Mouse (Mus musculus) intestine, postnatal 0 days (tissue): ENCODE measurements around the gene Dhx40. TPM values are rescaled to one million over a fixed set of nuclear protein-coding genes. Genes with fewer than 3 reads are reported as not detected.
A peak's percentile ranks its signal among the peaks of the same experiment; 100 is the strongest.

Experiments
- ATAC-seq: fragments of 200-750 bp; cut with Nextera tagmentation; 2 replicates; pipeline ENCODE4 v1.8.0; 2017; ENCODE audit warnings: mild to moderate bottlenecking, moderate TSS enrichment, moderate library complexity
- H3K27ac ChIP-seq: fragments of 300-500 bp; sonication (generic); 2 replicates; pipeline ENCODE4 v1.5.1; 2014; ENCODE audit warnings: mild to moderate bottlenecking, low read depth, low read length, moderate library complexity
- H3K27me3 ChIP-seq: fragments of 300-500 bp; sonication (generic); replicated peaks from 2 replicates; pipeline ENCODE4 v1.6.1; 2014; ENCODE audit warnings: low read length, mixed read lengths; ENCODE audit not compliant: control insufficient read depth, insufficient read depth
- H3K36me3 ChIP-seq: fragments of 300-500 bp; sonication (generic); 2 replicates; pipeline ENCODE4 v1.6.1; 2014; ENCODE audit warnings: mild to moderate bottlenecking, moderate library complexity; ENCODE audit not compliant: control insufficient read depth, insufficient read depth
- H3K4me1 ChIP-seq: fragments of 300-500 bp; sonication (generic); replicated peaks from 2 replicates; pipeline ENCODE4 v1.6.1; 2014; ENCODE audit warnings: antibody characterized with exemption, low read length, mixed read lengths; ENCODE audit not compliant: control insufficient read depth, insufficient read depth
- H3K4me2 ChIP-seq: fragments of 300-500 bp; sonication (generic); replicated peaks from 2 replicates; pipeline ENCODE4 v1.6.1; 2014; ENCODE audit warnings: low read depth, mild to moderate bottlenecking, moderate library complexity
- H3K4me3 ChIP-seq: fragments of 300-500 bp; sonication (generic); 2 replicates; pipeline ENCODE4 v1.5.1; 2014; ENCODE audit warnings: low read depth, low read length
- H3K9ac ChIP-seq: fragments of 300-500 bp; sonication (generic); 2 replicates; pipeline ENCODE4 v1.6.1; 2014; ENCODE audit warnings: mild to moderate bottlenecking, low read depth, low read length
- H3K9me3 ChIP-seq: fragments of 300-500 bp; sonication (generic); 2 replicates; pipeline ENCODE4 v1.6.1; 2016; ENCODE audit warnings: mixed run types; ENCODE audit not compliant: control insufficient read depth
- CTCF ChIP-seq: sonication (generic); IDR thresholded peaks from 2 replicates; pipeline ENCODE4 v1.5.1; 2016; ENCODE audit warnings: low read depth, mild to moderate bottlenecking, control low read depth, antibody characterized with exemption, moderate library complexity
- WGBS: fragments of 180-500 bp; shearing (Covaris S2); extraction: QIAGEN DNeasy Blood & Tissue Kit; methylation state at CpG from one replicate; pipeline ENCODE4 v1.1.7; 2014; 5-methylcytosine and 5-hydroxymethylcytosine counted together
- polyA plus RNA-seq: library from polyadenylated mRNA; unstranded; fragments of >200 nt; fragmentation: Nextera tagmentation; extraction: Ambion mirVana; gene quantifications from 2 replicates; pipeline ENCODE4 v1.2.1, GENCODE M21; 2015

Gene Dhx40
- polyA plus RNA-seq, 1 experiment from 2014 or later = 8.4 TPM

GRCm38 (mm10) chr11:86757480-86758371 is 49.8 kb downstream of the Dhx40 start, which contains the start of gene Cltc:
Gene Cltc, minus strand, starts transcription at chr11:86757565.
- no peaks in the 10 kb centered on the region for H3K27me3 ChIP-seq
- peak; percentile 91 for ATAC-seq
- peak within 1 kb of the TSS; percentile 85 for H3K4me3 ChIP-seq
- no peaks in the 10 kb centered on the region for H3K36me3 ChIP-seq
- WGBS = under 1% methylated on average over 73 of the region's 73 CpGs
- peak; percentile 77 for TF ChIP-seq CTCF
- H3K4me2 ChIP-seq = peak within 1 kb of the TSS; percentile 77
- H3K9ac ChIP-seq = peak within 1 kb of the TSS; percentile 92
- no peaks in the 10 kb centered on the region for H3K9me3 ChIP-seq
- H3K27ac ChIP-seq = peak within 1 kb of the TSS; percentile 98
- peaks cover 10% of the 10 kb centered on the region; the same call in 1 of the 2 replicates for H3K4me1 ChIP-seq

DNA sequence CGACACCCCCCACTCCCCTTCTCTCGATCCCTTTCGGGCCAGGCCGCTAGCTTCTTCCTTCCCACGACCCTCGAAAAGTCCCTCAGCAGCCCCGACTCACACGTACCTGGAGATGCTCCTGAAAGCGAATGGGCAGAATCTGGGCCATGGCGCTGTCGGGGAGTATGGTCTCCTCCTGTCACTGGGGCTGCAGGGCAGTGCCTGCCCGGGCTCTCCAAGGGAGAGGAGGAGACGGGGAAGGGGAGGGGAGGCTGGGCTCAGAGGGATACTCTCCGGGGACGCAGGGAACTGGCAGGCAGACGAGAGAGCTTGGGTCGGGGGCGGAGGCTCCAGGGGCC is 50.4 kb downstream of the Dhx40 start:
- peak; percentile 20; the same call in 1 of the 2 replicates for ATAC-seq
- H3K27me3 ChIP-seq = no peaks in the 10 kb centered on the region
- peak overlapping the region; percentile 85 for H3K4me3 ChIP-seq
- H3K9ac ChIP-seq = peak overlapping the region; percentile 92
- WGBS = 1% methylated on average over 18 of the region's 18 CpGs
- peak overlapping the region; percentile 98 for H3K27ac ChIP-seq
- no peak for TF ChIP-seq CTCF
- no peaks in the 10 kb centered on the region for H3K9me3 ChIP-seq
- peaks cover 10% of the 10 kb centered on the region; the same call in 1 of the 2 replicates for H3K4me1 ChIP-seq
- peak overlapping the region; percentile 77 for H3K4me2 ChIP-seq
- H3K36me3 ChIP-seq = no peaks in the 10 kb centered on the region

DNA sequence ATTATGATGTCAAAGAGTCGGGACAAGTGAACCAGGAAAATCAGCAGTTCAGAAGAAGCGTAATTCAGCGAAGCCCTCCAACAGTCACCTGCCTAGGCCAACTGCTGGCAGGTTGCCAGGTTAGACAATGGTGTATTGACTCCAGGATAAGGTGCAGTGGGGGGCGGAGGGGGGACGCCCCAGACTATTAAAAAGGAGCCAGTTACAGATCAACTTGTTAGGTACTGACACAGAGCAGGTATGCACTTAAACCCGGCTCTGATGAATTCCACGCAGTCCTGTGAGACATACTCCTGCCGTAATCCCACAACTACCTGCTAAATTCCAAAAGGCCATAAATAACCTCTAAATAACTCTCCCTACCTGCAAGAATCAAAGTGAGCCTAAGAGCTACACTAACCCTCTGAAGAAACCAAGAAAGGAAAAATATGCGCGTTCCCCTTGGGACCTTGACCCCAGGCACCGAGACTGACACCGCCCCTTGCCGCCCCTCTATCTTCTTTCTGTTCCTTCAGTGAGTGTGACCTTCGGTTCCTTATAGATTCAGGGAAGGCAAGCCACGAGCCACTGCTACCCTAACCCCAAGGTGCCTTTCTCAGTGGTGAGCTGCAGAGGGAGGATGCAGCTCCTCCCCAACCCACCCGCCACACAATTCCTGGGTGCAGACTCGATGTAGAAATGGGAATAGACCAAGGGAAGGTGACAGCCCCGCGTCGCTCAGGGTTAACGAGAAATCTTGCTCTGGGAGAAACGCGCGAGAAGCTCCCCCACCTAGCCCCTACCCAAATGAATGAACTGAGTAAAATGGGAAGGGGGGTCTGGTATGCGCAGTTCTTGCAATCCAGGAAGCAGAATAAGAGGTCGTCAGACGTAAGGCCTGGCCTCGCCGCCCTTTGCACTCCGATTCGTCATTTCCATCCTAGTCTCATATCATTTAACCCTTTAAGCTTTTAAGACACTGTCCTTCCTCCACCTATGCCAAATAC is 51.1 kb downstream of the Dhx40 start:
- Histone ChIP-seq H3K27ac (peak overlapping the region; percentile 98), H3K4me3 (peak overlapping the region; percentile 85), H3K9ac (peak overlapping the region; percentile 92), H3K9me3 (no peaks in the 10 kb centered on the region), H3K27me3 (no peaks in the 10 kb centered on the region), H3K4me2 (peak overlapping the region; percentile 77), H3K36me3 (no peaks in the 10 kb centered on the region), H3K4me1 (peaks cover 10% of the 10 kb centered on the region)
- ATAC-seq = peak; percentile 37
- TF ChIP-seq CTCF = no peak
- 2% methylated on average over 31 of the region's 31 CpGs for WGBS

DNA sequence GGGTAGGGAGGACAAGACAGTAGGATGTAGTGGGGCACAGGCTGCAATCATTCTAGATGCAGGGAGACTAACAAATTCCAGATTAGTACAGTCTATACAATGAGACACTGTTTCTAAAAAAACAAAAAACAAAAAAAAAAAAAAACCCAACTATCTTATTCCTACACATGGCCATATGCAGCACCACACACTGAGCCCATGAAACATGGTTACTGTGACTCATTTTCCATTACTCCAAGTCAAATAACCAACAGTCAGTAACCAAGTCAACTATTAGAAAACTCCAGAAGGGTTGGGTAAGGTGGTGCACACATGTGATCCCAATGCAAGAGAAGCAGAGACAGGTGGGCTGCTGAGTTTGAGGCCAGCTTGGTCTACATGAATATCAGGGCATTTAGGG is 55.1 kb downstream of the Dhx40 start:
- Histone ChIP-seq H3K36me3 (no peaks in the 10 kb centered on the region), H3K27me3 (no peaks in the 10 kb centered on the region), H3K9ac (no peak overlapping the region), H3K9me3 (no peaks in the 10 kb centered on the region), H3K4me2 (no peak overlapping the region; the same call in 1 of the 2 replicates), H3K4me3 (no peak overlapping the region), H3K27ac (no peak overlapping the region), H3K4me1 (peaks cover 6% of the 10 kb centered on the region)
- no peak for ATAC-seq
- TF ChIP-seq CTCF = no peak

- Histone ChIP-seq H3K9me3 (no peaks in the 10 kb centered on the region), H3K4me2 (no peak overlapping the region), H3K4me3 (no peak overlapping the region), H3K36me3 (no peaks in the 10 kb centered on the region), H3K4me1 (peaks cover 6% of the 10 kb centered on the region), H3K27me3 (no peaks in the 10 kb centered on the region), H3K27ac (no peak overlapping the region), H3K9ac (no peak overlapping the region)
- WGBS = 85% methylated on average over 1 of the region's 1 CpGs
- ATAC-seq = no peak
- TF ChIP-seq CTCF = no peak
Observed at GRCm38 (mm10) chr11:86751010-86751409, 56.5 kb downstream of the Dhx40 start.
